Mouse (Mus musculus) heart, postnatal 0 days (tissue): ENCODE measurements around the gene Nipa2. TPM values are rescaled to one million over a fixed set of nuclear protein-coding genes. Genes with fewer than 3 reads are reported as not detected.
"Not testable (repeated sequence)": the region's sequence is repeated elsewhere in the genome, so short reads cannot be mapped to it uniquely, and the experiment has no call there.

Experiments used
- ATAC-seq: fragments of 200-750 bp; cut with Nextera tagmentation; 2 replicates; pipeline ENCODE4 v1.8.0; 2017; ENCODE audit warnings: low read depth, moderate number of reproducible peaks, moderate library complexity; ENCODE audit not compliant: insufficient read depth
- DNase-seq: peaks from one replicate; pipeline ENCODE4 v3.0.0-alpha.2; 2016; ENCODE audit warnings: low spot score
- H3K27ac ChIP-seq: fragments of 300-500 bp; sonication (generic); 2 replicates; pipeline ENCODE4 v1.5.1; 2014; ENCODE audit warnings: low read depth, mild to moderate bottlenecking
- H3K27me3 ChIP-seq: fragments of 300-500 bp; sonication (generic); 2 replicates; pipeline ENCODE4 v1.6.1; 2014; ENCODE audit warnings: low read length, mixed read lengths; ENCODE audit not compliant: control insufficient read depth, insufficient read depth
- H3K36me3 ChIP-seq: fragments of 300-500 bp; sonication (generic); replicated peaks from 2 replicates; pipeline ENCODE4 v1.6.1; 2014; ENCODE audit warnings: low read length, mixed read lengths; ENCODE audit not compliant: control insufficient read depth, insufficient read depth
- H3K4me1 ChIP-seq: fragments of 300-500 bp; sonication (generic); 2 replicates; pipeline ENCODE4 v1.6.1; 2014; ENCODE audit warnings: antibody characterized with exemption; ENCODE audit not compliant: control insufficient read depth, insufficient read depth
- H3K4me2 ChIP-seq: fragments of 300-500 bp; sonication (generic); 2 replicates; pipeline ENCODE4 v1.6.1; 2014; ENCODE audit warnings: low read depth, mild to moderate bottlenecking, low read length, moderate library complexity
- H3K4me3 ChIP-seq: fragments of 300-500 bp; sonication (generic); 2 replicates; pipeline ENCODE4 v1.5.1; 2014; ENCODE audit warnings: low read depth, low read length
- H3K9ac ChIP-seq: fragments of 300-500 bp; sonication (generic); replicated peaks from 2 replicates; pipeline ENCODE4 v1.6.1; 2014; ENCODE audit warnings: low read depth, low read length, mixed read lengths
- H3K9me3 ChIP-seq: fragments of 300-500 bp; sonication (generic); replicated peaks from 2 replicates; pipeline ENCODE4 v1.6.1; 2016; ENCODE audit warnings: low read length; ENCODE audit not compliant: control insufficient read depth
- CTCF ChIP-seq: IDR thresholded peaks from 2 replicates; pipeline ENCODE4 v1.5.1; 2016; ENCODE audit warnings: antibody characterized with exemption, control low read depth, low read depth
- EP300 ChIP-seq: IDR thresholded peaks from 2 replicates; pipeline ENCODE4 v1.6.1; 2016; ENCODE audit warnings: antibody characterized with exemption, low read depth
- WGBS: fragments of 180-500 bp; shearing (Covaris S2); extraction: QIAGEN DNeasy Blood & Tissue Kit; methylation state at CpG from one replicate; pipeline ENCODE4 v1.1.7; 2014; 5-methylcytosine and 5-hydroxymethylcytosine counted together
- polyA plus RNA-seq: library from polyadenylated mRNA; unstranded; fragments of >200 nt; fragmentation: Nextera tagmentation; extraction: Ambion mirVana; gene quantifications from 2 replicates; pipeline ENCODE4 v1.2.1, GENCODE M21; 2015
- total RNA-seq: library from RNA; depleted of rRNA; stranded (reverse); fragments of >200 nt; gene quantifications from 2 replicates; pipeline ENCODE4 v1.2.3, GENCODE M21; 2014; ENCODE audit warnings: low replicate concordance

Gene Nipa2
- total and polyA plus RNA-seq, 2 experiments from 2014 or later = 32.2 to 40.0 TPM

GRCm38 (mm10) chr7:55928649-55929048 is 33.6 kb downstream of the Nipa2 start:
- 69% methylated on average over 2 of the region's 2 CpGs for WGBS

GRCm38 (mm10) chr7:55927262-55927661 is 35.0 kb downstream of the Nipa2 start:
- TF ChIP-seq EP300 (no peak), CTCF (no peak)
- Histone ChIP-seq H3K4me2 (no peak overlapping the region), H3K4me1 (no peaks in the 10 kb centered on the region), H3K9me3 (no peaks in the 10 kb centered on the region), H3K4me3 (no peak overlapping the region), H3K9ac (no peak overlapping the region), H3K27me3 (no peaks in the 10 kb centered on the region), H3K36me3 (peaks cover 79% of the 10 kb centered on the region), H3K27ac (no peak overlapping the region)
- ATAC-seq (no peak), DNase-seq (no peak)
- WGBS = 83% methylated on average over 4 of the region's 4 CpGs

More at GRCm38 (mm10) chr7:55928649-55929048, 33.6 kb downstream of the Nipa2 start:
- H3K4me1 ChIP-seq = no peaks in the 10 kb centered on the region
- DNase-seq (peak; percentile 14), ATAC-seq (no peak)
- H3K9me3 ChIP-seq = no peaks in the 10 kb centered on the region
- no peak for TF ChIP-seq EP300
- TF ChIP-seq CTCF = no peak
- no peak overlapping the region for H3K4me2 ChIP-seq
- H3K36me3 ChIP-seq = peaks cover 70% of the 10 kb centered on the region
- H3K27me3 ChIP-seq = no peaks in the 10 kb centered on the region
- H3K9ac ChIP-seq = no peak overlapping the region
- H3K4me3 ChIP-seq = no peak overlapping the region
- no peak overlapping the region for H3K27ac ChIP-seq

- H3K36me3 ChIP-seq = peaks cover 90% of the 10 kb centered on the region
- not testable (repeated sequence) for DNase-seq, H3K27ac ChIP-seq, H3K9me3 ChIP-seq, H3K4me1 ChIP-seq, ATAC-seq, H3K4me2 ChIP-seq, H3K4me3 ChIP-seq, H3K9ac ChIP-seq, H3K27me3 ChIP-seq
- WGBS = 94% methylated on average over 11 of the region's 11 CpGs
These were observed 43.9 kb downstream of the Nipa2 start for GRCm38 (mm10) chr7:55918365-55918764.

- Histone ChIP-seq H3K4me3 (no peak overlapping the region), H3K36me3 (peaks cover 82% of the 10 kb centered on the region), H3K27ac (no peak overlapping the region), H3K4me1 (no peaks in the 10 kb centered on the region), H3K27me3 (no peaks in the 10 kb centered on the region), H3K4me2 (no peak overlapping the region), H3K9ac (no peak overlapping the region), H3K9me3 (no peaks in the 10 kb centered on the region)
- TF ChIP-seq EP300 (no peak), CTCF (no peak)
- DNase-seq = no peak
- WGBS = 95% methylated on average over 5 of the region's 5 CpGs
- no peak for ATAC-seq
These were observed 50.2 kb downstream of the Nipa2 start for GRCm38 (mm10) chr7:55912118-55912517.

GRCm38 (mm10) chr7:55911371-55911770 is 50.9 kb downstream of the Nipa2 start:
- WGBS = 83% methylated on average over 8 of the region's 8 CpGs
- no peak overlapping the region for H3K9ac ChIP-seq
- no peaks in the 10 kb centered on the region for H3K4me1 ChIP-seq
- no peak overlapping the region for H3K27ac ChIP-seq
- ATAC-seq (no peak), DNase-seq (no peak)
- peaks cover 82% of the 10 kb centered on the region for H3K36me3 ChIP-seq
- no peak overlapping the region for H3K4me3 ChIP-seq
- no peaks in the 10 kb centered on the region for H3K9me3 ChIP-seq
- no peak overlapping the region for H3K4me2 ChIP-seq
- TF ChIP-seq CTCF = no peak
- no peaks in the 10 kb centered on the region for H3K27me3 ChIP-seq

GRCm38 (mm10) chr7:55910356-55910755 is 51.9 kb downstream of the Nipa2 start:
- peaks cover 84% of the 10 kb centered on the region for H3K36me3 ChIP-seq

More at GRCm38 (mm10) chr7:55910356-55910755, 51.9 kb downstream of the Nipa2 start:
- Histone ChIP-seq H3K4me1 (no peaks in the 10 kb centered on the region), H3K4me3 (no peak overlapping the region), H3K27ac (no peak overlapping the region), H3K9me3 (no peaks in the 10 kb centered on the region), H3K9ac (no peak overlapping the region), H3K4me2 (no peak overlapping the region), H3K27me3 (no peaks in the 10 kb centered on the region)
- 59% methylated on average over 2 of the region's 2 CpGs for WGBS
- TF ChIP-seq CTCF (no peak), EP300 (no peak)
- no peak for DNase-seq
- ATAC-seq = no peak
